Mouse (Mus musculus): ENCODE measurements around the gene Akr1c6. TPM values are rescaled to one million over a fixed set of nuclear protein-coding genes. Genes with fewer than 3 reads are reported as not detected.
"Not testable (repeated sequence)": the region's sequence is repeated elsewhere in the genome, so short reads cannot be mapped to it uniquely, and the experiment has no call there.

Gene Akr1c6
- polyA plus RNA-seq (2015; fragmentation: Nextera tagmentation; extraction: Ambion mirVana): not detected in 2 replicates

GRCm38 (mm10) chr13:4434006-4434405 is at the start of gene Akr1c6:
TSS of gene Akr1c6 (plus strand) at chr13:4434306.
- Histone ChIP-seq H3K4me3 (ENCODE audit: low read depth, low read length) (no peak within 1 kb of the TSS), H3K4me2 (replicated peaks; ENCODE audit: low read depth) (no peak within 1 kb of the TSS), H3K9me3 (ENCODE audit: control insufficient read depth) (no peaks in the 10 kb centered on the region), H3K27me3 (replicated peaks; ENCODE audit: control insufficient read depth, insufficient read depth, low read length) (no peaks in the 10 kb centered on the region), H3K36me3 (ENCODE audit: control insufficient read depth, insufficient read depth) (no peaks in the 10 kb centered on the region), H3K4me1 (replicated peaks; ENCODE audit: control insufficient read depth, insufficient read depth, low read length) (no peaks in the 10 kb centered on the region), H3K27ac (ENCODE audit: low read depth, low read length) (no peak within 1 kb of the TSS), H3K9ac (ENCODE audit: low read depth, low read length) (no peak within 1 kb of the TSS)
- ATAC-seq: no peak
- no peak for TF ChIP-seq CTCF (IDR thresholded peaks at IDR 0.05; ENCODE audit: low read depth)

DNA sequence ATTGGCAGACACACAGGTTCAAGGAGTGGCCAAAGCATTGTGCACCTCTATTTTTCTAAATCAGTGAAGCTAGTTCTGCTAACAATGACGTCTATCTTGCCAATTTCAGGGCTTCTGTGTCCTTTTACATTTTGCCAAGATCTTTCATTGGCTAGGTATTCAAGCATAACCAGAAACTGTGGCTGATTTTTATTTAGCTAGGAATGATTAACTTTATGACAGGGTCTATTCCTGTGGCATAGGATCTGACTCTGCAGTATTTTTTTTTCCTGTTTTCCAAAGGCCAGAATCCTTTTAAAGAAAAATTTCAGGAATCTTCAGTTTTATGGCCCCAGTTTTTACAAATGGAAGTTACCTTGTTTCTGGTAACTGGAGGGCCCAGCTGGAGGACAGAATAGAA is 49.2 kb upstream of the Akr1c6 start:
- no peaks in the 10 kb centered on the region for H3K9me3 ChIP-seq (ENCODE audit: control insufficient read depth)
- H3K4me1 ChIP-seq (replicated peaks; ENCODE audit: control insufficient read depth, insufficient read depth, low read length): no peaks in the 10 kb centered on the region
- no peak overlapping the region for H3K4me3 ChIP-seq (ENCODE audit: low read depth, low read length)
- ATAC-seq: no peak
- H3K9ac ChIP-seq (ENCODE audit: low read depth, low read length): no peak overlapping the region
- no peaks in the 10 kb centered on the region for H3K36me3 ChIP-seq (ENCODE audit: control insufficient read depth, insufficient read depth)
- no peak for TF ChIP-seq CTCF (IDR thresholded peaks at IDR 0.05; ENCODE audit: low read depth)
- 59% methylated on average over 1 of the region's 1 CpGs for WGBS
- no peak overlapping the region for H3K27ac ChIP-seq (ENCODE audit: low read depth, low read length)
- no peaks in the 10 kb centered on the region for H3K27me3 ChIP-seq (replicated peaks; ENCODE audit: control insufficient read depth, insufficient read depth, low read length)
- no peak overlapping the region for H3K4me2 ChIP-seq (replicated peaks; ENCODE audit: low read depth)

GRCm38 (mm10) chr13:4385541-4385940 is 48.6 kb upstream of the Akr1c6 start:
- H3K9ac ChIP-seq (ENCODE audit: low read depth, low read length): no peak overlapping the region
- H3K4me1 ChIP-seq (replicated peaks; ENCODE audit: control insufficient read depth, insufficient read depth, low read length): no peaks in the 10 kb centered on the region
- H3K9me3 ChIP-seq (ENCODE audit: control insufficient read depth): no peaks in the 10 kb centered on the region
- no peak for ATAC-seq
- H3K4me2 ChIP-seq (replicated peaks; ENCODE audit: low read depth): no peak overlapping the region
- no peak overlapping the region for H3K4me3 ChIP-seq (ENCODE audit: low read depth, low read length)
- H3K36me3 ChIP-seq (ENCODE audit: control insufficient read depth, insufficient read depth): no peaks in the 10 kb centered on the region
- no peak for TF ChIP-seq CTCF (IDR thresholded peaks at IDR 0.05; ENCODE audit: low read depth)
- no peaks in the 10 kb centered on the region for H3K27me3 ChIP-seq (replicated peaks; ENCODE audit: control insufficient read depth, insufficient read depth, low read length)
- no peak overlapping the region for H3K27ac ChIP-seq (ENCODE audit: low read depth, low read length)

- 61% methylated on average over 2 of the region's 2 CpGs for WGBS
Measured at GRCm38 (mm10) chr13:4388762-4389446, 45.2 kb upstream of the Akr1c6 start.

GRCm38 (mm10) chr13:4400360-4400759 is 33.7 kb upstream of the Akr1c6 start:
- WGBS: 81% methylated on average over 1 of the region's 1 CpGs
- H3K4me2 ChIP-seq (replicated peaks; ENCODE audit: low read depth); H3K9me3 ChIP-seq (ENCODE audit: control insufficient read depth); H3K9ac ChIP-seq (ENCODE audit: low read depth, low read length); H3K4me1 ChIP-seq (replicated peaks; ENCODE audit: control insufficient read depth, insufficient read depth, low read length); H3K27ac ChIP-seq (ENCODE audit: low read depth, low read length); H3K36me3 ChIP-seq (ENCODE audit: control insufficient read depth, insufficient read depth); ATAC-seq; H3K27me3 ChIP-seq (replicated peaks; ENCODE audit: control insufficient read depth, insufficient read depth, low read length); H3K4me3 ChIP-seq (ENCODE audit: low read depth, low read length): not testable (repeated sequence)

More at GRCm38 (mm10) chr13:4388762-4389446, 45.2 kb upstream of the Akr1c6 start:
- no peaks in the 10 kb centered on the region for H3K36me3 ChIP-seq (ENCODE audit: control insufficient read depth, insufficient read depth)
- peak; percentile 40 for TF ChIP-seq CTCF (IDR thresholded peaks at IDR 0.05; ENCODE audit: low read depth)
- H3K9ac ChIP-seq (ENCODE audit: low read depth, low read length): no peak overlapping the region
- no peak overlapping the region for H3K4me2 ChIP-seq (replicated peaks; ENCODE audit: low read depth)
- H3K27ac ChIP-seq (ENCODE audit: low read depth, low read length): no peak overlapping the region
- ATAC-seq: peak; percentile 56; the same call in 1 of the 2 replicates
- no peaks in the 10 kb centered on the region for H3K4me1 ChIP-seq (replicated peaks; ENCODE audit: control insufficient read depth, insufficient read depth, low read length)
- H3K9me3 ChIP-seq (ENCODE audit: control insufficient read depth): no peaks in the 10 kb centered on the region
- H3K4me3 ChIP-seq (ENCODE audit: low read depth, low read length): no peak overlapping the region
- no peaks in the 10 kb centered on the region for H3K27me3 ChIP-seq (replicated peaks; ENCODE audit: control insufficient read depth, insufficient read depth, low read length)

DNA sequence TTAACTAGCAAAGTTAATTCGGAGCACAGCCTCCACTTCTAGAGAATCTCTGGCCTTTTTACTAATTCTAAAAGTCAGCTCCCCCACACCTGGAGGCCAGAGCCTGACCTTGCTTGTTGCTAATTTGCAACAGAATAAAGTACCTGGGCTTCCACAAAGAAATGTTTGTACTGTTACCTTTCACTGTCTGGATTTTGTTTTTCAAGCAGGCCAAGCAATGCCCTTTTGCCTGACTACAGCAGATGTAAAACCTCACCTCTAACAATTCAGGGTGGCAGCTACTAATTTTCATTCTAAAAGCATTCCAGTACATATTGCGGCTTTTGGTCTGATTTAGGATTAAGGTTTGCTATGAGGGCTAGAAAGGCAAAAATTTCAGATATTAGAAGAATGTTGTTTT is 33.3 kb upstream of the Akr1c6 start:
- TF ChIP-seq CTCF (IDR thresholded peaks at IDR 0.05; ENCODE audit: low read depth): no peak
- WGBS: 93% methylated on average over 2 of the region's 2 CpGs
- H3K9ac ChIP-seq (ENCODE audit: low read depth, low read length): no peak overlapping the region
- H3K4me2 ChIP-seq (replicated peaks; ENCODE audit: low read depth): no peak overlapping the region
- H3K27ac ChIP-seq (ENCODE audit: low read depth, low read length): no peak overlapping the region
- ATAC-seq: no peak
- no peak overlapping the region for H3K4me3 ChIP-seq (ENCODE audit: low read depth, low read length)
- no peaks in the 10 kb centered on the region for H3K27me3 ChIP-seq (replicated peaks; ENCODE audit: control insufficient read depth, insufficient read depth, low read length)
- no peaks in the 10 kb centered on the region for H3K4me1 ChIP-seq (replicated peaks; ENCODE audit: control insufficient read depth, insufficient read depth, low read length)
- H3K36me3 ChIP-seq (ENCODE audit: control insufficient read depth, insufficient read depth): no peaks in the 10 kb centered on the region
- no peaks in the 10 kb centered on the region for H3K9me3 ChIP-seq (ENCODE audit: control insufficient read depth)

DNA sequence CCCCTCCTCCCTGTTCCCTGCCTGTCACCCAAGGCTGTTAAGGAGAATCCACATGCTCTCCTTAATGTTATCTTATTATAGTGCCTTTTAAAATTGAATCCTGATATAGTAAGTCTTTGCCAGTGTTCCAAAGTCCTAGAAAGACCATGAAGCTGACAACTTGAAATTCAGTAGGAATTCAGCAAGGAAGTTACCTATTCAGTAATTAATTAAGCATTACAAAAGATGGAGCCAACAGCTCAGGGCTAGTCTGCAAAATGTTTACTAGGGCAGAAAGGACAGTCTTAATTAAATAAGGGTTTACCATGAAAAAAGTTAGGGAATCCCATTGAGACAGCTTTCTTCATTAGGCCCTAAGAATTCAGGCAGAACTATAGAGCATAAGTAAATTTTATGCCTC is 31.9 kb upstream of the Akr1c6 start:
- no peak overlapping the region for H3K4me2 ChIP-seq (replicated peaks; ENCODE audit: low read depth)
- H3K4me1 ChIP-seq (replicated peaks; ENCODE audit: control insufficient read depth, insufficient read depth, low read length): no peaks in the 10 kb centered on the region
- H3K9ac ChIP-seq (ENCODE audit: low read depth, low read length): no peak overlapping the region
- H3K4me3 ChIP-seq (ENCODE audit: low read depth, low read length): no peak overlapping the region
- H3K9me3 ChIP-seq (ENCODE audit: control insufficient read depth): no peaks in the 10 kb centered on the region
- H3K27me3 ChIP-seq (replicated peaks; ENCODE audit: control insufficient read depth, insufficient read depth, low read length): no peaks in the 10 kb centered on the region
- no peaks in the 10 kb centered on the region for H3K36me3 ChIP-seq (ENCODE audit: control insufficient read depth, insufficient read depth)
- H3K27ac ChIP-seq (ENCODE audit: low read depth, low read length): no peak overlapping the region
- ATAC-seq: no peak
- no peak for TF ChIP-seq CTCF (IDR thresholded peaks at IDR 0.05; ENCODE audit: low read depth)
